Mouse (Mus musculus): ENCODE results near the gene Sidt1. TPM values are rescaled to one million over a fixed set of nuclear protein-coding genes. Genes with fewer than 3 reads are reported as not detected.

The Sidt1 gene
- polyA plus RNA-seq, 1 experiment from 2014 or later: 0.89 TPM

DNA sequence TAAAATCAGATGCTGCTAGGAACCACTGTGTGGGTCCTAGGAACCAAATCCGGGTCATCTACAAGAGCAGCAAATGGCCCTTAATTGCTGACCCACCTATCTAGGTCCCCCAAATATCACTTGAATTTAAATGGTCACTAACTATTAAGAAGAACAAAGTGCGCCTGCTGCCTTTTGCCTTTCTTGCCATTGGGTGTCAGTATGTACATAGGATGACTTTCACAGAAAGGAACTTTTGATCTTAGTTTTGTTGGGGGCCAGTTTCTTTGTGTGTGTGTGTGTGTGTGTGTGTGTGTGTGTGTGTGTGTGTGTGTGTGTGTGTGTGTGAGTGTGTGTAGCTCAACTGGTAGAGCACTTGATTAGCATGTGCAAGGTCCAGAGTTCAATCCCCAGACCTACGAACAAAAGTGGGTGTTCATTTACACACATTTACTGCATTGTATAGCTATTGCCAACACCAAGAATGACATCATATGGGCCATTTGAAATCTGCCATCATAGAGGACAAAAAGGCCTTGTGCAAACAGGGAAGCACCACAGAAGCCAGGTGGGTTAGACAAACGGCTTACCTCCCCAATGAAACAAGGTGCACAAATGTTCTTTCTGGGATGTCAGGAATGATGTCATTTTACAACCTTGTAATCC lies 43.9 kb downstream of the Sidt1 start:
- Histone ChIP-seq H3K9ac (ENCODE audit: low read depth, low read length) (no peak overlapping the region), H3K4me3 (ENCODE audit: low read length) (no peak overlapping the region), H3K4me1 (ENCODE audit: control insufficient read depth, insufficient read depth, low read length) (no peaks in the 10 kb centered on the region), H3K27me3 (ENCODE audit: control insufficient read depth, insufficient read depth, low read length) (no peaks in the 10 kb centered on the region), H3K36me3 (ENCODE audit: control insufficient read depth, insufficient read depth, low read length) (no peaks in the 10 kb centered on the region), H3K4me2 (replicated peaks; ENCODE audit: low read depth, low read length) (no peak overlapping the region), H3K27ac (ENCODE audit: low read depth, low read length) (no peak overlapping the region), H3K9me3 (ENCODE audit: control insufficient read depth, low read length) (no peaks in the 10 kb centered on the region)
- WGBS: 67% methylated on average over 4 of the region's 4 CpGs
- ATAC-seq (ENCODE audit: low FRiP score, low TSS enrichment): no peak

GRCm38 (mm10) chr16:44287356-44287950 lies 45.5 kb downstream of the Sidt1 start:
- ATAC-seq (ENCODE audit: low FRiP score, low TSS enrichment): no peak
- H3K27me3 ChIP-seq (ENCODE audit: control insufficient read depth, insufficient read depth, low read length): no peaks in the 10 kb centered on the region
- WGBS: 58% methylated on average over 7 of the region's 7 CpGs
- no peaks in the 10 kb centered on the region for H3K36me3 ChIP-seq (ENCODE audit: control insufficient read depth, insufficient read depth, low read length)
- H3K27ac ChIP-seq (ENCODE audit: low read depth, low read length): no peak overlapping the region
- no peaks in the 10 kb centered on the region for H3K4me1 ChIP-seq (ENCODE audit: control insufficient read depth, insufficient read depth, low read length)
- H3K9me3 ChIP-seq (ENCODE audit: control insufficient read depth, low read length): no peaks in the 10 kb centered on the region
- H3K4me2 ChIP-seq (replicated peaks; ENCODE audit: low read depth, low read length): no peak overlapping the region
- H3K4me3 ChIP-seq (ENCODE audit: low read length): no peak overlapping the region
- H3K9ac ChIP-seq (ENCODE audit: low read depth, low read length): no peak overlapping the region

- H3K27me3 ChIP-seq (ENCODE audit: control insufficient read depth, insufficient read depth, low read length): no peaks in the 10 kb centered on the region
- no peak overlapping the region for H3K4me2 ChIP-seq (replicated peaks; ENCODE audit: low read depth, low read length)
- no peaks in the 10 kb centered on the region for H3K36me3 ChIP-seq (ENCODE audit: control insufficient read depth, insufficient read depth, low read length)
- H3K9me3 ChIP-seq (ENCODE audit: control insufficient read depth, low read length): no peaks in the 10 kb centered on the region
- no peak overlapping the region for H3K27ac ChIP-seq (ENCODE audit: low read depth, low read length)
- no peak overlapping the region for H3K4me3 ChIP-seq (ENCODE audit: low read length)
- no peak overlapping the region for H3K9ac ChIP-seq (ENCODE audit: low read depth, low read length)
- no peak for ATAC-seq (ENCODE audit: low FRiP score, low TSS enrichment)
- H3K4me1 ChIP-seq (ENCODE audit: control insufficient read depth, insufficient read depth, low read length): no peaks in the 10 kb centered on the region
- WGBS: 67% methylated on average over 5 of the region's 5 CpGs
Observed at GRCm38 (mm10) chr16:44282614-44283325, 50.2 kb downstream of the Sidt1 start.

DNA sequence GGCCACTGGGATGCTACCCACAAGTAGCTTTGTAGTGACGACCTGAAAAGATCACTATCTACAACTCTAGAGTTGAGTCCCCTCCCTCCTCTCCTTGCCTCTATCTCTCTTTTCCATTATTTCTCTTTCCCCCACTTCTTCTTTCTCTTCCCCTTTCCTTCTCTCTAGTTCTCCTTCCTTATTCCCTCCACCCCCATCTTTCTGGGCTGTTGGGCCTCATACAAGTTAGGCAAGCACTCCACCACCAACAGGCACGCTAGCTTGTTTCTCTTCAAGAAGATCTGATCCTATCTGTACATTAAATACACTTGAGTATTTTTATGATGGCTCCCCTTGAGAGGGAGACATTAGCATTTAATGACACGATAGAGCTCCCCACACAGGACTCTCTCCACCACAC lies 51.0 kb downstream of the Sidt1 start:
- Histone ChIP-seq H3K9ac (ENCODE audit: low read depth, low read length) (no peak overlapping the region), H3K27ac (ENCODE audit: low read depth, low read length) (no peak overlapping the region), H3K4me3 (ENCODE audit: low read length) (no peak overlapping the region), H3K4me2 (replicated peaks; ENCODE audit: low read depth, low read length) (no peak overlapping the region), H3K36me3 (ENCODE audit: control insufficient read depth, insufficient read depth, low read length) (no peaks in the 10 kb centered on the region), H3K4me1 (ENCODE audit: control insufficient read depth, insufficient read depth, low read length) (no peaks in the 10 kb centered on the region), H3K9me3 (ENCODE audit: control insufficient read depth, low read length) (no peaks in the 10 kb centered on the region), H3K27me3 (ENCODE audit: control insufficient read depth, insufficient read depth, low read length) (no peaks in the 10 kb centered on the region)
- WGBS: 71% methylated on average over 3 of the region's 3 CpGs
- no peak for ATAC-seq (ENCODE audit: low FRiP score, low TSS enrichment)

GRCm38 (mm10) chr16:44280806-44281205 lies 52.2 kb downstream of the Sidt1 start:
- Histone ChIP-seq H3K4me1 (ENCODE audit: control insufficient read depth, insufficient read depth, low read length) (no peaks in the 10 kb centered on the region), H3K4me3 (ENCODE audit: low read length) (no peak overlapping the region), H3K36me3 (ENCODE audit: control insufficient read depth, insufficient read depth, low read length) (no peaks in the 10 kb centered on the region), H3K27me3 (ENCODE audit: control insufficient read depth, insufficient read depth, low read length) (no peaks in the 10 kb centered on the region), H3K9me3 (ENCODE audit: control insufficient read depth, low read length) (no peaks in the 10 kb centered on the region), H3K9ac (ENCODE audit: low read depth, low read length) (no peak overlapping the region), H3K4me2 (replicated peaks; ENCODE audit: low read depth, low read length) (no peak overlapping the region), H3K27ac (ENCODE audit: low read depth, low read length) (no peak overlapping the region)
- WGBS: 66% methylated on average over 2 of the region's 2 CpGs
- no peak for ATAC-seq (ENCODE audit: low FRiP score, low TSS enrichment)

DNA sequence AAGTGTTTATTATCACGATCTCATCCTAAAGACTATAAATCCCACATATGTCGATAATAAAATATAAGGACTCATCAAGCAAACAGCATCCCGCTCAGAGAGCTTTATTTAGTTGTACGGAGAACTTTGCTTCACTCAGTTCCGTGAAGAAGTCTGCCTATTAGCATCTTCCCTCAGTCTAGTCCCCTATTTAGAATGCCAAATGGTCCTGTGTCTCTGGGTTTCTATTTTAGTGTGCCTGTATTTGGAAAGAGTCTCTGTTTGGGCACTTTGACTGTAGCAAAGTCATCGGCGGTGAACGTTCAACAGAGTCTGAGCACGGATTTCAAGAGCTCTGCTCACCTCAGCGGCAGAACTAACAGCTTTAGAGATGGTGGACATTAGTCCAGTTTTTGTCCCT lies 55.8 kb downstream of the Sidt1 start:
- no peaks in the 10 kb centered on the region for H3K4me1 ChIP-seq (ENCODE audit: control insufficient read depth, insufficient read depth, low read length)
- no peak for ATAC-seq (ENCODE audit: low FRiP score, low TSS enrichment)
- 90% methylated on average over 10 of the region's 10 CpGs for WGBS
- H3K27ac ChIP-seq (ENCODE audit: low read depth, low read length): no peak overlapping the region
- H3K9ac ChIP-seq (ENCODE audit: low read depth, low read length): no peak overlapping the region
- H3K4me3 ChIP-seq (ENCODE audit: low read length): no peak overlapping the region
- H3K4me2 ChIP-seq (replicated peaks; ENCODE audit: low read depth, low read length): no peak overlapping the region
- H3K36me3 ChIP-seq (ENCODE audit: control insufficient read depth, insufficient read depth, low read length): no peaks in the 10 kb centered on the region
- no peaks in the 10 kb centered on the region for H3K27me3 ChIP-seq (ENCODE audit: control insufficient read depth, insufficient read depth, low read length)
- H3K9me3 ChIP-seq (ENCODE audit: control insufficient read depth, low read length): no peaks in the 10 kb centered on the region

DNA sequence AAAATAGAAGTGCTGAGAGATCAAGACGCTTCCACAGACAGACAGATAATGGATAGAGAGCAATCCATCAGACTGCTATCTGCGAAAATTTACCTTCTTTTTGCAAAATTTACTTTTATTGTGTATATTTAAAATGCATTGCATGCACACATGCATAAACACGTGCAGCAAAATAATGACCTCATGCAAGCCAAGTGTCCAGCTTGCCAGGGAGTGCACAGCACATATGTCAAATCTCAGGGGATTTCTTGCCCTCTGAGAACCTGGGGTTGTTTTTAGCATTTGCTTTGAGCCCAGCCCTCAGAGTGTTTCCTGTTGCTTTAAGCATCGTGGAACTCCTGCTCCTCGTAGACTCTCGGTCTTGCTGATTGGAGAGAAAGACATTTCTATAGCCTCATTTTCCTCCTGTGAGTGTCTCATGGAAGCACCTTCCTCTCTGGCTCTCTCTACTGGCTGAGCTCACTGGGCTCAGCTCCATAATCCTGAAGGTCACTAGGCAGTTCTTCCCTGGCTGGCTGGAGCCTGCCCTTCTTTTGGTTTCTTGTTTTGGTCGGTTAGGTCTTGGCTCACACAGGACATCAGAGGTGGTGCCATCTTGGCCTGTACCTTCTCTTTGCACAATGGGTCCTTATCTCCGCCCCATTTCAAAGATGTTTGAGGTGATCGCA lies 61.5 kb downstream of the Sidt1 start:
- no peak for ATAC-seq (ENCODE audit: low FRiP score, low TSS enrichment)
- 70% methylated on average over 9 of the region's 9 CpGs for WGBS
- no peaks in the 10 kb centered on the region for H3K36me3 ChIP-seq (ENCODE audit: control insufficient read depth, insufficient read depth, low read length)
- H3K4me3 ChIP-seq (ENCODE audit: low read length): no peak overlapping the region
- H3K27me3 ChIP-seq (ENCODE audit: control insufficient read depth, insufficient read depth, low read length): no peaks in the 10 kb centered on the region
- peak overlapping the region; percentile 1; the same call in 1 of the 2 replicates for H3K27ac ChIP-seq (ENCODE audit: low read depth, low read length)
- peaks cover 6% of the 10 kb centered on the region; the same call in 1 of the 2 replicates for H3K4me1 ChIP-seq (ENCODE audit: control insufficient read depth, insufficient read depth, low read length)
- no peaks in the 10 kb centered on the region for H3K9me3 ChIP-seq (ENCODE audit: control insufficient read depth, low read length)
- H3K9ac ChIP-seq (ENCODE audit: low read depth, low read length): no peak overlapping the region
- no peak overlapping the region for H3K4me2 ChIP-seq (replicated peaks; ENCODE audit: low read depth, low read length)

- H3K27me3 ChIP-seq (ENCODE audit: control insufficient read depth, insufficient read depth, low read length): no peaks in the 10 kb centered on the region
- no peak overlapping the region; the same call in 1 of the 2 replicates for H3K27ac ChIP-seq (ENCODE audit: low read depth, low read length)
- ATAC-seq (ENCODE audit: low FRiP score, low TSS enrichment): peak; percentile 83; the same call in 1 of the 2 replicates
- H3K36me3 ChIP-seq (ENCODE audit: control insufficient read depth, insufficient read depth, low read length): no peaks in the 10 kb centered on the region
- H3K4me3 ChIP-seq (ENCODE audit: low read length): no peak overlapping the region
- H3K9ac ChIP-seq (ENCODE audit: low read depth, low read length): no peak overlapping the region
- H3K9me3 ChIP-seq (ENCODE audit: control insufficient read depth, low read length): no peaks in the 10 kb centered on the region
- H3K4me2 ChIP-seq (replicated peaks; ENCODE audit: low read depth, low read length): no peak overlapping the region
- WGBS: 28% methylated on average over 5 of the region's 5 CpGs
- H3K4me1 ChIP-seq (ENCODE audit: control insufficient read depth, insufficient read depth, low read length): peaks cover 6% of the 10 kb centered on the region; the same call in 1 of the 2 replicates
Observed at GRCm38 (mm10) chr16:44270606-44271005, 62.4 kb downstream of the Sidt1 start.
